Comparison of ENCODE assay signal across 29 mouse cellular contexts in the genomic region with DNA sequence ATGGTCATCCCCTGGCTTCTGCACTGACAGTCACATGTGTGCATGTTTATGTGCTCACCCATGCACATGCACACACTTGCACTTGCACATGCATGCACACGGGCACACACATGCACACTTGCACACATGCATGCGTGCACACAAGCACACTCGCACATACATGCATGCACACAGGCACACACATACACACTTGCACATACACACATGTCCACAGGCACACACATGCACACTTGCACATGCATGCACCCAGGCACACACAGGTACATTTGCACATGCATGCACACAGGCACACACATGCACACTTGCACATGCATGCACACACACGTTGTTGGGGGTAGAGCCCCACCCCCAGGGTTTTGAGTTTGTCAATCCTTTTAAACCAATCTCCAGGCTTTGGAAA. TPM values are rescaled to one million over a fixed set of nuclear protein-coding genes. Genes with fewer than 3 reads are reported as not detected.
"Had no signal": no experiment of that assay in that cellular context is flagged by ENCODE, and none has a peak within 500 bp of the region (broad histone marks: within the 10 kb centered on the region; RNA-seq: fewer than 3 reads in every experiment).

No protein-coding gene starts in this region.

- H3K4me1 ChIP-seq: intestine, embryonic 15.5 days had no signal

- H3K27me3 ChIP-seq: intestine, embryonic 15.5 days; limb, embryonic 12.5 days; limb, embryonic 15.5 days had no signal

- DNase-seq: kidney, adult 11 months; kidney, adult 8-10 months; kidney, postnatal 14 days; layer of hippocampus, adult 9-11 months; layer of hippocampus, postnatal 36 days; liver, postnatal 0 days; lung, embryonic 14.5 days; thymus, postnatal 25 days had no signal

- ATAC-seq: intestine, embryonic 15.5 days; liver, postnatal 0 days; lung, postnatal 0 days; midbrain, embryonic 16.5 days had no signal

- H3K36me3 ChIP-seq: intestine, embryonic 15.5 days; limb, embryonic 12.5 days; limb, embryonic 15.5 days; midbrain, embryonic 12.5 days had no signal

- H3K27ac ChIP-seq: intestine, embryonic 15.5 days; layer of hippocampus, adult 2 months; left cerebral cortex, adult 2 months; limb, embryonic 12.5 days; limb, embryonic 15.5 days; liver, embryonic 14.5 days; macrophage; midbrain, embryonic 12.5 days had no signal

- H3K9me3 ChIP-seq: intestine, embryonic 15.5 days; limb, embryonic 15.5 days; midbrain, embryonic 12.5 days had no signal

- H3K4me3 ChIP-seq: intestine, embryonic 15.5 days; layer of hippocampus, adult 2 months; left cerebral cortex, adult 2 months; limb, embryonic 12.5 days; limb, embryonic 15.5 days; midbrain, embryonic 12.5 days had no signal

RNA-seq across cellular contexts. Expression of a gene that starts 18.2 kb away (rescaled TPM):
- total RNA-seq: layer of hippocampus, adult 2 months; layer of hippocampus, postnatal 36 days; left cerebral cortex, adult 2 months; left cerebral cortex, postnatal 10 days; left cerebral cortex, postnatal 36 days; megakaryocyte-erythroid progenitor cell, adult 5-6 weeks; monocyte, adult 5-6 weeks had no signal
- polyA plus RNA-seq: kidney, embryonic 16.5 days; large intestine, adult 2 months; limb, embryonic 12.5 days; limb, embryonic 15.5 days; liver, embryonic 11.5 days; liver, embryonic 14.5 days; liver, postnatal 0 days; lung, embryonic 14.5 days; lung, postnatal 0 days; macrophage; midbrain, embryonic 12.5 days; midbrain, embryonic 16.5 days; neural tube, embryonic 11.5 days; neural tube, embryonic 14.5 days; spleen, adult 2 months; thymus, postnatal 0 days had no signal

RNA-seq across cellular contexts. Expression of a gene that starts 21.2 kb away (rescaled TPM):
- total RNA-seq: megakaryocyte-erythroid progenitor cell, adult 5-6 weeks; monocyte, adult 5-6 weeks had no signal
- polyA plus RNA-seq: liver, embryonic 14.5 days; liver, postnatal 0 days; macrophage; thymus, postnatal 0 days had no signal

RNA-seq across cellular contexts. Expression of a gene that starts 34.0 kb away (rescaled TPM):
- total RNA-seq: megakaryocyte-erythroid progenitor cell, adult 5-6 weeks had no signal

RNA-seq across cellular contexts. Expression of a gene that starts 51.7 kb away (rescaled TPM):
- total RNA-seq: megakaryocyte-erythroid progenitor cell, adult 5-6 weeks had no signal
- polyA plus RNA-seq: limb, embryonic 12.5 days; liver, embryonic 11.5 days had no signal
